Mouse (Mus musculus) gastrocnemius, adult 2 months (tissue): Measurements from ENCODE around the gene Herc1. TPM values are rescaled to one million over a fixed set of nuclear protein-coding genes. Genes with fewer than 3 reads are reported as not detected.
"Not testable (repeated sequence)": the region's sequence is repeated elsewhere in the genome, so short reads cannot be mapped to it uniquely, and the experiment has no call there.

ENCODE experiments used
- DNase-seq: peaks from one replicate; pipeline ENCODE4 v3.0.0; 2022
- H3K27ac ChIP-seq: fragments of 200-600 bp; 2 replicates; pipeline ENCODE4 v1.8.1; 2022; ENCODE audit warnings: mild to moderate bottlenecking
- H3K4me3 ChIP-seq: fragments of 200-600 bp; 2 replicates; pipeline ENCODE4 v1.8.1; 2022; ENCODE audit warnings: mild to moderate bottlenecking, moderate library complexity
- CTCF ChIP-seq: fragments of 200-600 bp; IDR thresholded peaks from 2 replicates; pipeline ENCODE4 v1.8.1; 2022; ENCODE audit warnings: antibody characterized with exemption, mild to moderate bottlenecking, moderate library complexity
- intact Hi-C: fragments of 180-260 bp; cut with DNase I; formaldehyde crosslinking; loops from one replicate; pipeline ENCODE4 v1.15.1; 2025
- total RNA-seq, 2 experiments: library from RNA; stranded (reverse); gene quantifications; 2 replicates each; pipeline ENCODE4 v1.2.3; 2021

Herc1 gene
- total RNA-seq, 2 experiments from 2014 or later, result 33.7 to 38.4 TPM

DNA sequence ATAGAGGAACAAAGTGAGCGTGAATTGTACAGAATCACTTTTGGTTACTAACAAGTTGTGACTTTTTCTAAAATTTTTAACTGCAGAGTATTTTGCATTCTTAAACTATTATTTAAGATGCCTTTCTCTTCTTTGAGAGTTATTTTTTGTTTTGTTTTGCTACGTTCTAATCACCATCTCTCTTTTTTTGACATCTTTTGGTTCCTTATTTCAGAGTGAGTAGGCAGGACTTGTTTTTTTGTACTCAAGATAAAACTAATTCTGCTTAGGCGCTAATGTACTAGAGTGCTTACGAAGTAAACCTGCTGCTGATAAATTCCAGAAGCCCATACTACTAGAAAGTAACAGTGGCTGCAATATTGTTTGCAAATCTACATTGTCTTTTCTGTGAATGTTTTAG lies 8.9 kb downstream of the Herc1 start:
- intact Hi-C loops, result no loop called here
- no peak for DNase-seq
- H3K4me3 ChIP-seq, result no peak overlapping the region
- peak overlapping the region; percentile 58; the same call in 1 of the 2 replicates for H3K27ac ChIP-seq
- TF ChIP-seq CTCF, result no peak

- H3K4me3 ChIP-seq, result no peak overlapping the region
- peak; percentile 30 for DNase-seq
- no peak for TF ChIP-seq CTCF
- intact Hi-C loops, result no loop called here
- H3K27ac ChIP-seq, result peak overlapping the region; percentile 31; the same call in 1 of the 2 replicates
Observed at GRCm38 (mm10) chr9:66360143-66360690, 10.0 kb downstream of the Herc1 start.

DNA sequence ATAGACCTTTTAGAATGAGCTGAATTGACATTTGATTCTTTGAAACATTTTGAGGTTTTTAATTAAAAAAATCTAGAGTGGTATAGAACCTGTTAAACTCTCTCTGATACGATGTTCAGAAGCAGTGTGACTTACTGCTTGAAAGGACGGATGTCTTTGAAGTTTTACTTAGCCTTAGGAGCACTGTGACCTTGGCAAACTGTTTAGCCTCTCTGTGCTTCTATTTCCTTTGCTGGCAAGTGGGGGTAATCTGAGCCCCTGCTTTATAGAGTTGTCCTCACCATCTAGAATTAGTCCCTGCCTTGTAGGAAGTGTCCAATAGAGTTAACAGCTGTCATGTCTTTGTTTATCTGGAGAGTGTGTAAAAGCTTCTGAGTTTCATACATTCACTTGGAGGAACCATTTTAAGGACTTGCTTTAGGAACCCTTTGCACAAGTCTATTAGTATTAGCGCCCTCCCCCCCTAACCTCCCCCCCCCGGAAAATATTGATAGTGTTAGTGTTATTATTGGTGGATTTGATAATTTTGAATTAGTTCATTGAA lies 18.7 kb downstream of the Herc1 start:
- peak overlapping the region; percentile 73 for H3K27ac ChIP-seq
- intact Hi-C loops, result no loop called here
- no peak for TF ChIP-seq CTCF
- DNase-seq, result no peak
- H3K4me3 ChIP-seq, result no peak overlapping the region

DNA sequence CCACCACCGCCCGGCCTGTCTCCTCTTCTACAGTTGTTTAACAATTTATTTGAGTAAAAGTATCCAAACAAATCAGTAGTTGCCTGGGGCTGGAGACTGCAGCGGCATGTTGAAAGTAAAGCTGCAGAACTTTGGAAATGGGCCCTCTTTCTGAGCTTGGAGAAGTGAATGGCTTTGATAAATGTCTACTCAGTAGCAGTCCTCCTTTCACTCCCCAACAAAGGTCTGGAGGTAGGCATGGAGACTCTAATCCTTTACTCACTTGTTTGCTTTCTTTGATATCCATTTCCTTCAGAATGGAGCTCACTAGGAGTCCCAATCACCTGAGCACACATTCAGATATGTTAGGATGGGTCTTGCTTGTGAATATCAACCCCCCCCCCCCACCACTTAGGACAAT lies 20.1 kb downstream of the Herc1 start:
- no peak for TF ChIP-seq CTCF
- intact Hi-C loops, result loop anchor here (5.0 kb wide), 1 partner anchor 88 kb away; no protein-coding TSS in a partner anchor
- H3K27ac ChIP-seq, result no peak overlapping the region; the same call in 1 of the 2 replicates
- no peak overlapping the region for H3K4me3 ChIP-seq
- DNase-seq, result no peak

DNA sequence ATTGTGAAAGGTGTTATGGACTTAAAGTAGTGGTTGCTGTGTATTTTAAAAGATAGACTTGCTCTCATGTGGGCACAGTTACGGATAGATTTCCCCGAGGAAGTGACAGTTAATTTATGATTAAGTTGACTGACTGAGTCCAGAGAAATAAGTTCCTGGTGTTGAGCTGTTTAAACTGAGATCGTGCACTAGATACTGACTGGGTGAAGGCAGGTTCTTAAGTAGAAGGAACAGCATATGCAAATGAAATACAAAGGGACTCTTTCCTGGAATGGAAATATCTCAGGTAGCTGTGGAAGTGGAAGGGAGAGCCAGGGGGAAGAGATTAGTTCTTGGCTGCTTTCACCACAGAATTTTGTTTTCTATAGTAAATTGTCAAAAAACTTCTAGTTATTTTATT lies 20.6 kb downstream of the Herc1 start:
- no peak for TF ChIP-seq CTCF
- DNase-seq, result no peak
- intact Hi-C loops, result loop anchor here (5.0 kb wide), 1 partner anchor 89 kb away; no protein-coding TSS in a partner anchor
- H3K4me3 ChIP-seq, result no peak overlapping the region
- no peak overlapping the region for H3K27ac ChIP-seq

DNA sequence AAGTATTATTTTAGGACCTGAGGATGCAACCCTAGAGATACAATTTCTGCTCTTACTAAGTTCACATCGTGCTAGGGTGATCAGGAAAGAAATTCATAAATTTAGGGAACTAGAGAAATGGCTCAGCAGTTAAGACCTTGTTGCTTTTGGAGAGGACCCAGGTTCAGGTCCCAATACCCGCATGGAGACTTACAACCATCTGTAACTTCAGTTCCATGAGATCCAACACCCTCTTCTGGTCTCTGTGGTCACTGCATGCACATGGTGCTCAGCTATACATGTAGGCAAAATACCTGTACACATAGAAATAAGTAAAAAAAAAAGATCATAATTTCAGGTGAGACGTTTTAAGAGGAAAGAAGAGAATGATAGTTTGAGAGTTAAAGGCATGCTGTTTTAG lies 23.2 kb downstream of the Herc1 start:
- DNase-seq, result no peak
- Histone ChIP-seq H3K27ac (no peak overlapping the region), H3K4me3 (no peak overlapping the region)
- intact Hi-C loops, result loop anchor here (5.0 kb wide), 1 partner anchor 91 kb away; no protein-coding TSS in a partner anchor
- TF ChIP-seq CTCF, result peak; percentile 20; the same call in 1 of the 2 replicates

DNA sequence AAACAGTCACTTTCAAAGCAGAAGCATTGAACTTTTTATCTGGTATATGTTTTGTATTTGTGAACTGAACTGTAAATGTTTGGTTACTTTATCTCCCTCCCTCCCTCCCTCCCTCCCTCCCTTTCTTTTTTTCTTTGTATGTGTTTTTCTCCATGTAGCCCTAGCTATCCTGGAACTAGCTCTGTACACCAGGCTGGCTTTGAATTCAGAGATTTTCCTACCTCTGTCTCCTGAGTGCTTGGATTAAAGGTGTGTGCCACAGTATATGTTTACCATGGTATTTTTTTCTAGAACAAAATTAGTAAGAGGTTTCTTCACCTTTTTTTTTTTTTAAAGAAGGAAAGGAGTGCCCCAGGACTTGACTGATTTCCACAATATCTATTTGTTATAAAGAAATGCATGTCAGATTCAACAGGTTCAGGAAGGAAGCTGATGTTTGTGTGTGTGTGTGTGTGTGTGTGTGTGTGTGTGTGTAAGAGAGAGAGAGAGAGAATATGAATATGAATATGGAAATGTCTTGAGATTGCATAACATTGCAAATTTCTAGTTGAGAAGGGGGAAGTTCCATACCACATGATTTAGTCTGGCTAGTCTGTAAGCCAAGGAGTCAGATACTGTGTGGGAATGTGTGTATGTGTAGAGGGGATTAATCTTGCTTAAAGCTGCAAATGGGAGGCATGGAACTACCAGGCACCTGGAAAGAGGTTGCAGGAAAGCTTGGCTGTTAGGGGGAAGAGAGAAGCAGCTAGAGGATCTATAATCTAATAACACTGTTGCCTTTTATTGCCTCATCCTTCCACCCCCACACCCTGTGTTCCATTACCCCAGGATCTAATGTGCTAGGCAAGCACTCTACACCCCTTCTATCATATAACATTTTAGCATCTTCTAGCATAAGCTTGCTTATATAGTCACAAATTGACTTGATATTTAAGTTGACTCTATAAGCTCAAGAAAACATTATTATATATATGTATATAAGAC lies 24.5 kb downstream of the Herc1 start:
- no peak overlapping the region for H3K27ac ChIP-seq
- intact Hi-C loops, result loop anchor here (5.0 kb wide), 1 partner anchor 92 kb away; no protein-coding TSS in a partner anchor
- no peak for DNase-seq
- no peak for TF ChIP-seq CTCF
- no peak overlapping the region for H3K4me3 ChIP-seq

DNA sequence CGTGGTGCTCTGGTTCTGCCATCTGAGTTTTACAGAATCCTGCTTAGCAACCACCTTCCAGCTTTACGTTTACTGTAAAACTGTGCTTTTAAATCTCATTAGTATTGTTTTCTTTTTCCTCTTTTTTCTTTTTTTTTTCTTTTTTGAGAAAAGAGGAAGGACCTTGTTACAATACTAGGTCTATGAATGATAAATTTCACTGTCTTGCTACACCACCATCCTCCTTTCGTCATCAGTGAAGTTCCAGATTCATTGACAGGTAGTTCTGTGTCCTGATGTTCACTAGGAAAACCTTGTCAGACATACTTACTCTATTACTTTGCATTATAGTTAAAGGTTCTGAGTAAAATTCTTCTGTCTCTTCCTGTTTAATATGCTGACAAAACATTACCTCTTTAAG lies 33.2 kb downstream of the Herc1 start:
- DNase-seq, result no peak
- Histone ChIP-seq H3K27ac (no peak overlapping the region), H3K4me3 (no peak overlapping the region)
- TF ChIP-seq CTCF, result no peak
- intact Hi-C loops, result no loop called here

GRCm38 (mm10) chr9:66390338-66390737 lies 40.1 kb downstream of the Herc1 start:
- H3K4me3 ChIP-seq, DNase-seq, H3K27ac ChIP-seq, intact Hi-C loops: not testable (repeated sequence)

DNA sequence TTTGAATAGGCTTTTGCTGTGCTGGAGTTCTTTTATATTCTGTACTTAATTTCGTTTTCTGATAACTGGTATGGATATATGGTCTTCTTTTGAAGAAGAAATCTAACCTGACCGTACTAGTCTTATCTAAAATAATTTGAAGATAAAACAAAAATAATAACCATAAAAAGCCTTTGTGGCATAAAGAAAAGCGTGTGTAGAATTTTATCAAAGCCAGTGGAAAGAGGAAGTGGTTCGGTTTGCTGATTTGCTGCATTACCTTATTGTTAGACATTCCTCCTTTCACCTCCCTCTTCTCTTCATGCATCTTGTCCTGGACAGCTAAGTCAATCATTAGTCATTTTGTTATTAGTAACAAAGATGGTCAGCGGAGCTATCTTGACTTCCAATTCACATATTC lies 43.1 kb downstream of the Herc1 start:
- Histone ChIP-seq H3K4me3 (no peak overlapping the region), H3K27ac (peak overlapping the region; percentile 67)
- no peak for TF ChIP-seq CTCF
- intact Hi-C loops, result no loop called here
- DNase-seq, result no peak

DNA sequence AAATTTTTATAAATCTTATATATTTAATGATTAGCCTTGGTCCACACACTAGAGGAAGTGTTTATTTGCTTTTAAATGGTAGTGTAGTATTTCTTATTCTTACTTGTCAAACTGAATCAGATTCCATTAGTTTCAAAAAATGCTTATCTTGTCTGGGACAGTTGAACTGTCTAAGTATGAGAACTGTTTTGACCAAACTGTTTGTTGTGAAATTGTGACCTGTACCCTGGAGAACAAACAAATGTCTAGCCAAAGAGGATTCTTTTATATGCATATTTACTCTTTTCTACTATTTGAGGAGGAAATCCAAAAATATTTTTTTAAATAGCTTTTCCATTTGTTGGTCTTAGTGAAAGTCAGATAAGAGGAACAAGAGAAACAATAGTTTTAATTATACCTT lies 73.2 kb downstream of the Herc1 start:
- intact Hi-C loops, result no loop called here
- Histone ChIP-seq H3K27ac (peak overlapping the region; percentile 53; the same call in 1 of the 2 replicates), H3K4me3 (no peak overlapping the region)
- TF ChIP-seq CTCF, result no peak
- DNase-seq, result no peak

GRCm38 (mm10) chr9:66440007-66440406 lies 89.8 kb downstream of the Herc1 start:
- DNase-seq, result no peak
- TF ChIP-seq CTCF, result no peak
- no peak overlapping the region for H3K27ac ChIP-seq
- intact Hi-C loops, result no loop called here
- H3K4me3 ChIP-seq, result no peak overlapping the region

- Histone ChIP-seq H3K4me3 (no peak overlapping the region), H3K27ac (no peak overlapping the region)
- TF ChIP-seq CTCF, result no peak
- no peak for DNase-seq
- intact Hi-C loops, result no loop called here
Observed at GRCm38 (mm10) chr9:66448253-66448652, 98.0 kb downstream of the Herc1 start.
